Mouse (Mus musculus): ENCODE results near the gene Morn1.
"Not testable (repeated sequence)": the region's sequence is repeated elsewhere in the genome, so short reads cannot be mapped to it uniquely, and the experiment has no call there.

The Morn1 gene

DNA sequence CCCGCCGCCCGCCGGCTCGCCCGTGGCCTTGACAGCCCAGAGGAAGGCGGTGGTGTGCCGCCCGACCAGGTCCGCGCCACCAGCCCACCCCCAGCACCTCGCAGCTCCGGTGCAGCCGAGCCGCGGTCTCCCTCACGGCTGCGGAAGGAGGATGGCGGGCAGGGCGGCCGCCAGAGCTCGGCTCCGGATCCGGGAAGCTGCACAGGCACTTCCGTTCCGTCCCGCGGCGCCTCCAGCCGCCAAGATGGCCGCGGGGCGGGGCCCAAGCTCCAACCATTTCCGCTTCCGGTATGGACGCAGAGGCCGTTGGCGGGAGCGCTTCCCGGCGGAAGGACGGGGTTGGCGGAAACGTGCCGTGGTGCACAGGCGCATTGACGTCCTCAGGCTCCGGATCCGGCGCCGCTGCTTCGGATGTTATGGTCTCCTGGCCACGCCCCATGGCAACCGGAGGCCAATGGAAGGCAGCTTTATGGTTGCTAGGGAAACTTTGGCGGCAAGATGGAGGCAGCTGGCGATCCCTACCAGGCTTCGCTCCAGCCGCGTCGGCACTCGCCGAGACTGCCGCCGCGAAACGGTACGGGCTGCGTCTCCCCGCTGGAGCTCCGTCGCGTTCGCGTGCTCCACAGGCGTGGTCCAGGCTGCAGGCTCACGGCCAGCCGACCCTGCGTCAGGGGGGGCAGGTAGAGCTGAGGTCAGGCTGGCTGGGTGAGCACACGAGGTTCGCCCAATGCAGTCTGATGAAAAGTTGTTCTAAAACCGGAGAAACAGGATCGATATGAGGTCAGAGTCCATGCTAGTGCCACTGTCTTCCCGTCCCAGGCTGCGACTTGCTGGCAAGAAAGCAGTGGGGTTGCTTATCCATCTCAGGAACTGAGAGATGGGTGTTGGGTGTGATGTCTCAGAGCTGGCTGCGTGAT lies at the start of gene Morn1, which contains the start of gene Rer1:
Morn1 (plus strand) TSS at position 470 of the 917 bp plus-strand sequence.
Rer1 (minus strand) TSS at position 275 of the 917 bp plus-strand sequence.
- DNase-seq = peak; percentile 99

- no peak for DNase-seq
These were observed 46.2 kb upstream of the Morn1 start for GRCm38 (mm10) chr4:155040197-155040596.

DNA sequence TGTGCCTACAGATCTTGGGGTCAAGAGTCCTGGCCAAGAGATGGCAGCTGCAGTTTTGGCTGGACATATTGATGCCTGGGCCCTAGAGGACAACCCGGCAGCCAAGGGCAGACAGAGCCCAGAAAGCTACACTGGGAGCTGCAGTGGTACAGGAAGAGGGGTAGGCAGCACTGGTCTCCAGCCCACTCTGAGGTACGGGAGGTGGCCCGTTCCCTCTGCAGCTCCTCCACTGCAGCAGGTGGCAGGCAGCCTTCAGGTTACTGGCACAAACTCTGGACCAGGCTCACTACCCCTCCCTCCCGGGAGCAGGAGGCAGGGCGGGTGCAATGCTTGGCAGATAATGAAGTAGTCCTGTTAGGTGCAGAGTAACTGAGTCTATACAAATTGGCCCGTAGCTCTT lies 45.7 kb upstream of the Morn1 start:
- no peak for DNase-seq

GRCm38 (mm10) chr4:155042606-155043288 lies 43.6 kb upstream of the Morn1 start:
- no peak for DNase-seq

DNA sequence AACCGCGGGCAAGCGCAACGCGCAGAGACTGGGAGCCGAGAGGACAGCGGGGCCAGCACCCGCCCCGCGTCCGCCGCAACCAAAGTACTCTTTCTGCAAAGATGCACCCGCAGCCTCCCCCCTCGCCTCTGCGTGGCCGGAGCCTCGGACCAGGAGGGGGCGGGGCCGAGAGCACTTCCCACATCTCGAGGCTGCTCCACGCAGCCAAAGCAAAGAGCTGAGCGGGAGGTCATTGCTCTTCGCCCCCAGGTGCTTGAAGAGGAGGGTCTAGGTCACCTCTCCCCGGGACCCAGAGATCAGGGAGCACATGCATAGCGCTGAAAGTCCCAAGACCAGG lies 43.1 kb upstream of the Morn1 start:
- DNase-seq = no peak

DNA sequence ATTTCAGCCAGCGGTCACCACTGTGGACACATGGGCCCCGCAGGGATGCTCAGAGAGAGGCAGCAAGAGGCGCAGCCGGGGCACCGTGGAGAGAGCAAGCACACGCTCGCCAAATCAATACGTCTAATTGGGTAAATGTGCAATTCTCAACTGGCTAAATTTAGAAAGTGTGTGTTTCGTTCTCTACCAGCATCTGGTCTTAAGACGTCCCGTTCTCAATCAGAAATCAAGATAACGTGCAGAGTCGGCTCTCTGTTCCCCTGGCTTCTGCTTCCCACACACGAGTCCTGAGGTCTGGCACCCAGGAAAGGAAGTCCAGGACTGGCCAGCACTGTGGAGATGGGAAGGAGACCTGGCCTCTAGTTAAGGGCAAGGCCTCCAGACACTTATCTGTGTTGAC lies 39.7 kb upstream of the Morn1 start:
- DNase-seq = no peak

DNA sequence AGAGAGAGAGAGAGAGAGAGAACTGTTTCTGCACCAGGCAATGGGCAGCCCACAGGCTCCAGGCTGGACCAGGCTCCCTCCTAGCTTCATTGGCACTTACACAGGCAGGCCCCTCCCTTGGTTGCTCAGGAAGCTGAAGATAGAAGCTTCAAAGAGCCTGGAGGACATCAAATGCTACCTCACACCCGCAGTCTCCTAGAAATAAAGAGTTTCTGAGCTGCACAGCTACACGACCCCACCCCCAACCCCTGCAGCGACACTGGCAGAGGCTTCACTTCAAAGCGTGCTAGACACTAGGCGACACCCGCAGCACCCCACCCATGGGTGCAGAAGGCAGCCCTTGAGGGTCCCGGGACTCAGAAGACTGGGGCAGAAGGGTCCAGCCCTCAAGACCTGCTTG lies 36.3 kb upstream of the Morn1 start:
- peak; percentile 46 to 68 for DNase-seq

GRCm38 (mm10) chr4:155056724-155057123 lies 29.7 kb upstream of the Morn1 start, which contains the start of gene Plch2:
Gene Plch2, minus strand, starts transcription at chr4:155056784.
- DNase-seq = no peak

- no peak for DNase-seq
These were observed 28.1 kb upstream of the Morn1 start for GRCm38 (mm10) chr4:155058325-155058724.

GRCm38 (mm10) chr4:155063895-155064294 lies 22.5 kb upstream of the Morn1 start:
- DNase-seq = no peak

GRCm38 (mm10) chr4:155064474-155064873 lies 21.9 kb upstream of the Morn1 start:
- no peak for DNase-seq

DNA sequence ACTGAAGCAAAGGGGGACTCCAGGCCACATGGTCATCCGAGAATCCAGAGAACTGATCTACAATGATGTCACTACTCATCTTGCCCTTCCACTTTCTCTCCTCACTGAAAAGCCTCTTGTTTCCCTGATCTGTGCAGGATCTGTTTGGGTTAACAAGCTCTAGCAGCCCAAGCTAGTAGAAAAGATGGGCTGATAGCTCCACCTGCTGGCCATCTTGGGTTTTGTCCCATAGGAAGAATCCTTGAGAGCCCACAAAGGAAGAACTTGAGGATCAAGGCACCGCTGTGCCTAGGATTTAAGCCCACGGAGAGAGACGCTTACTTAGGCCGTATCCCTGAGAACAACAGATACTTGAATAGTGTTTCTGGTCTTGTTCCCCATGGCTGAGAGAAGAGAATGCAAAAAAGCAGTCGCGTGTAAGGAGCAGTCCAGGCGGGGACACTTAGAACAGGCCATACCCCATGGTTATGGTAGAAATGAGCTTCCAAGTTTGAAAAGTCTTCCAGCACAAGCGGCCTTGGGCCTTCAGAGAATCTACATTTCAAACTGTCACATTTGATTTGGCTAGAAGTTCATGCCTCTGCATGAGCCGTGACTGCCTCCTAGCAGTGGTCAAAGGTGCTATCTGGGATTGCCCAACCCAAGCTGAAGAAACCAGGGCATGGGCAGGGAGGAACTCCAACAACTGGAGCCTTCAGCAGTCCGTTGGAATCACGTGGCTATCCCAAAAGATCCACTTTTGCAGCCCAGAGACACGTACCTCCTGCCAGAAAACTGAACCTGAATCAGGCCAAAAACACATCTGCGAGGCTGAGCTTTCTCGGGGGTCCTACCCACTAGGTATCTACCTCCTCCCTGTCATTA lies 20.2 kb upstream of the Morn1 start:
- DNase-seq = peak; percentile 57 to 69

GRCm38 (mm10) chr4:155066834-155067522 lies 19.4 kb upstream of the Morn1 start, which contains the start of gene Pex10:
Gene Pex10, plus strand, starts transcription at chr4:155067016.
- DNase-seq = peak; percentile 95

GRCm38 (mm10) chr4:155068357-155068972 lies 17.9 kb upstream of the Morn1 start:
- DNase-seq = no peak

- no peak for DNase-seq
These were observed 17.2 kb upstream of the Morn1 start for GRCm38 (mm10) chr4:155069191-155069590.

DNA sequence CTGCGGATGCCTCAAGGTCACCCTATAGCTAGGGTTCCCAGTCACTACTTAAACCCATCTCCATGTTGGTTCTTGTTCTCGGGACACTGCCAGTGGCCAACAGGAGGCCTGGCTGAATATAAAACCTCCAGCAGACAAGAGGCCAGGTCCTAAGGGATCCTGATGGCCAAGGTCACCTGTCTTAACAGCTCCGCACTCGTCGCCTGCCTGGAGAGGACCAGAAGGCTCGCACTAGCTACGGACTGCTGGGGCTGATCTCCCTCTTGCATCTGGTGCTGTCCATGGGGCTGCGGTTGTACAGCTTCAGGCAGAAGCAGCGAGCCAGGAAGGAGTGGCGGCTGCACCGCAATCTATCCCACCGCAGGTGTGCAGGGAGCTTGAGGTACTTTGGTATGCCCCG lies 16.2 kb upstream of the Morn1 start:
- no peak for DNase-seq

DNA sequence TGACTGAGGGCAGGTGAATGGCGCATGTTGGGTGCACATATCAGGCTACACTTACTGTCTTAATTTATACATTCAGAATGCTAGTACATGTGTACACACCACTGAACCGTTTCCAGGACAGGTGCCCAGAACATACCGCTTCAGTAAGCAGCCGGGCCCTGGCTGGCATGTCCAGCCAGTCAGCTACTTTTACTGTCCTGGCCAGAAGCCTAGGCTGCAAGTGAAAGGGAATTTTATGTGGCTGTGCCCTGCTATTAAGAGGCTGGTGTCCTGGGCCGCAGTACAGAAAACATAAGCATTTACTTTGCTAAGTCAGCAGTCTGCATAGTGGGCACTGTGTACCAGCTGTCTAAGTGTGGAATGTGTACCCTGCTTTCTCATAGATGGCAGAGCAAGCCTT lies 15.5 kb upstream of the Morn1 start:
- DNase-seq = no peak

DNA sequence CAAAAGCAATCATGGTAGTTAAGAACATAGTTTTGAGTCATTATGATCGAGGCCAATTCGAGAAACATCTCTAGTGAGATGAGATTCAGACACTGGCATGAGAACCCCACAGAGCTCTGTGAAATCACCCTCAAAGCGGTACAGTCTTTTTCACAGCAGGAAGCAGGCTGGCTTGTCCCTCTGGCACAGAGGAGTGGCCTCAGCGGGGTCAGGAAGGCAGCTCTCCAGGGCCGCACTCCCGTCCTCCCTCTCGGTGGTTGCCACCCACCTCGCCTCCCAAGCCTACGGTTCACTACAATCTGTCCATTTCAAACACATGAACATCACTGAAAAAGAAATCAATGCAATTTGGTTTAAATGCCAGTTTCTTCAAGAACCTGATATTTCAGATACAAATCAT lies 12.0 kb upstream of the Morn1 start:
- no peak for DNase-seq

- no peak for DNase-seq
These were observed 11.2 kb upstream of the Morn1 start for GRCm38 (mm10) chr4:155075137-155075536.

DNA sequence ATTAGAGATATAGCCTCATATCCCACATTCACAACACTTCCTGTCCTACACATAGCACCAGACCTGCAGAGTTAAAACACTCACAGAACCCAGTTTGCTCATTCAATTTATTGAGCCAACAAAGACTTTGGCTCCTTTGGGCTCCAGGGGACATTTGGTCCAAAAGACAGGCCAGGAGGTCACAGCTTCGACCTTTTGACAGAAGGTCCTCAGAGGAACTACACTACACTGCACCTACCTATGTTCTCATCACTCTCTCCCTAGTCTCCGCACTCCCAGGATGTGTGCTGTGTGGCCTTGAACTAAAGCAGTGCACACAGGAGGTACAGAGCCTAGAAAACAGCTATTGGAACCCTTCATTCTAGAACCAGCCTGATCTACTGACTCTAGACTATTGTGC lies 10.6 kb upstream of the Morn1 start:
- DNase-seq = no peak

DNA sequence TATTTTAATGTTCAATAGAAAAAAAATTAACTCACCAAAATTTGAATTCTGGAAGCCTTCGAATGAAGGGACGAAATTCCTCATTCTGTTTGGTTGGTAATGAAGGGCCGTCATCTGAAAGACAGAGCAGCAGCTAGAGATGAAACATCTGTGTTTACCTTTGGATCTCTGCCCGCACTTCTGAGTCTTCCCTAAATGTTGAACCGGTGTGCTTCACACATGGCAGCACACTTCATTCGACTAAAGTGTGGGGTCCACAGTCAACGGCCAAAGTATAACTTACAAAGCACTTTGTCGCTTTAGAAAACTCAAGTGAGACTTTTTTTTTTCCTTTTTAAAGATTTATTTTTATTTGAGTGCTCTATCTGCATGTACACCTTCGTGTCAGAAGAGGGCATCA lies 9.7 kb upstream of the Morn1 start:
- DNase-seq = no peak

DNA sequence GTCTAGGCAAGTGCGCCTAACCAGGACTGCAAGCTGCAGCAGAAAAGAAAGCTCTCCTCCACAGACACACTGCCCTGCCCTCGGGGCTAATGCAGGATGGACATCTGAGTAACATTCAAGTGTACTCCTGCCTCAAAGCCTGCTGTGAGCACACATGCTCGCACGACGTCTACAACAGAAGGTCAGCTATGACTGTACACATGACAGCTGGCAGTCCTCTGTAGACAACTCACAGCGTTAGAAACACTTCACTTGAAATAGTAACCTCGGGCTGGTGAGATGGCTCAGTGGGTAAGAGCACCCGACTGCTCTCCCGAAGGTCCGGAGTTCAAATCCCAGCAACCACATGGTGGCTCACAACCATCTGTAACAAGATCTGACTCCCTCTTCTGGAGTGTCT lies 7.6 kb upstream of the Morn1 start:
- not testable (repeated sequence) for DNase-seq

Data from thymus, adult 18-20 months (tissue).